Mouse (Mus musculus): ENCODE data around the gene Mycbp2.

GRCm38 (mm10) chr14:103216331-103216730 lies 130.3 kb downstream of the Mycbp2 start:
- no peak for TF ChIP-seq CTCF (conservative IDR thresholded peaks at IDR 0.05; ENCODE audit: low read length)
- TF ChIP-seq NANOG (IDR thresholded peaks at IDR 0.05; ENCODE audit: borderline replicate concordance, low read length) = no peak

All from E14TG2a.4 (cell line).